Mouse (Mus musculus): ENCODE data around the gene Plxnb3. TPM values are rescaled to one million over a fixed set of nuclear protein-coding genes. Genes with fewer than 3 reads are reported as not detected.

Plxnb3 gene
- polyA plus RNA-seq, 1 experiment from 2014 or later, result 0.07 TPM

GRCm38 (mm10) chrX:73774168-73774760 lies 17.4 kb downstream of the Plxnb3 start, which contains the start of gene Srpk3:
Srpk3 (plus strand) TSS chrX:73774405.
- 63% methylated on average over 9 of the region's 9 CpGs for WGBS
- H3K36me3 ChIP-seq (ENCODE audit: control insufficient read depth, insufficient read depth, low read length), result no peaks in the 10 kb centered on the region; the same call in 1 of the 2 replicates
- H3K4me1 ChIP-seq (replicated peaks; ENCODE audit: control insufficient read depth, insufficient read depth, low read length), result no peaks in the 10 kb centered on the region
- no peaks in the 10 kb centered on the region for H3K27me3 ChIP-seq (ENCODE audit: control insufficient read depth, insufficient read depth, low read length)
- no peak within 1 kb of the TSS for H3K4me2 ChIP-seq (ENCODE audit: low read depth, low read length, severe bottlenecking)
- no peak within 1 kb of the TSS for H3K4me3 ChIP-seq (ENCODE audit: low read depth, low read length)
- no peak within 1 kb of the TSS for H3K27ac ChIP-seq (ENCODE audit: low read depth, low read length)
- ATAC-seq (replicated peaks; ENCODE audit: low FRiP score), result no peak
- H3K9ac ChIP-seq (ENCODE audit: low read length), result no peak within 1 kb of the TSS
- DNase-seq (ENCODE audit: low spot score), result no peak
- H3K9me3 ChIP-seq (ENCODE audit: control insufficient read depth, low read length), result no peaks in the 10 kb centered on the region

- ATAC-seq (replicated peaks; ENCODE audit: low FRiP score) (no peak), DNase-seq (ENCODE audit: low spot score) (no peak)
- 74% methylated on average over 10 of the region's 10 CpGs for WGBS
Observed at GRCm38 (mm10) chrX:73774802-73775483, 18.1 kb downstream of the Plxnb3 start.

GRCm38 (mm10) chrX:73782227-73782626 lies 25.3 kb downstream of the Plxnb3 start:
- H3K9me3 ChIP-seq (ENCODE audit: control insufficient read depth, low read length), result no peaks in the 10 kb centered on the region

More at GRCm38 (mm10) chrX:73774802-73775483, 18.1 kb downstream of the Plxnb3 start:
- Histone ChIP-seq H3K36me3 (ENCODE audit: control insufficient read depth, insufficient read depth, low read length) (no peaks in the 10 kb centered on the region; the same call in 1 of the 2 replicates), H3K9ac (ENCODE audit: low read length) (no peak overlapping the region), H3K4me1 (replicated peaks; ENCODE audit: control insufficient read depth, insufficient read depth, low read length) (no peaks in the 10 kb centered on the region), H3K4me3 (ENCODE audit: low read depth, low read length) (no peak overlapping the region), H3K4me2 (ENCODE audit: low read depth, low read length, severe bottlenecking) (no peak overlapping the region), H3K27ac (ENCODE audit: low read depth, low read length) (no peak overlapping the region), H3K27me3 (ENCODE audit: control insufficient read depth, insufficient read depth, low read length) (no peaks in the 10 kb centered on the region), H3K9me3 (ENCODE audit: control insufficient read depth, low read length) (no peaks in the 10 kb centered on the region)

GRCm38 (mm10) chrX:73785666-73786065 lies 28.8 kb downstream of the Plxnb3 start:
- Histone ChIP-seq H3K27me3 (ENCODE audit: control insufficient read depth, insufficient read depth, low read length) (no peaks in the 10 kb centered on the region), H3K4me3 (ENCODE audit: low read depth, low read length) (peak overlapping the region; percentile 50)
- ATAC-seq (replicated peaks; ENCODE audit: low FRiP score), result no peak

More at GRCm38 (mm10) chrX:73782227-73782626, 25.3 kb downstream of the Plxnb3 start:
- Histone ChIP-seq H3K4me3 (ENCODE audit: low read depth, low read length) (no peak overlapping the region), H3K9ac (ENCODE audit: low read length) (no peak overlapping the region), H3K27me3 (ENCODE audit: control insufficient read depth, insufficient read depth, low read length) (no peaks in the 10 kb centered on the region), H3K36me3 (ENCODE audit: control insufficient read depth, insufficient read depth, low read length) (no peaks in the 10 kb centered on the region; the same call in 1 of the 2 replicates), H3K27ac (ENCODE audit: low read depth, low read length) (no peak overlapping the region), H3K4me1 (replicated peaks; ENCODE audit: control insufficient read depth, insufficient read depth, low read length) (no peaks in the 10 kb centered on the region), H3K4me2 (ENCODE audit: low read depth, low read length, severe bottlenecking) (no peak overlapping the region)
- 93% methylated on average over 3 of the region's 3 CpGs for whole genome bisulfite sequencing
- ATAC-seq (replicated peaks; ENCODE audit: low FRiP score) (no peak), DNase-seq (ENCODE audit: low spot score) (peak; percentile 11)

GRCm38 (mm10) chrX:73786364-73787224 lies 29.7 kb downstream of the Plxnb3 start, which contains the start of the genes Idh3g and Ssr4:
Idh3g (minus strand) TSS chrX:73786897.
Ssr4 (plus strand) TSS chrX:73787028.
- H3K9me3 ChIP-seq (ENCODE audit: control insufficient read depth, low read length), result no peaks in the 10 kb centered on the region
- H3K27ac ChIP-seq (ENCODE audit: low read depth, low read length), result peak within 1 kb of the TSS; percentile 32; the same call in 1 of the 2 replicates
- no peaks in the 10 kb centered on the region for H3K36me3 ChIP-seq (ENCODE audit: control insufficient read depth, insufficient read depth, low read length)
- DNase-seq (ENCODE audit: low spot score), result peak; percentile 94
- ATAC-seq (replicated peaks; ENCODE audit: low FRiP score), result peak; percentile 98
- H3K4me1 ChIP-seq (replicated peaks; ENCODE audit: control insufficient read depth, insufficient read depth, low read length), result no peaks in the 10 kb centered on the region
- H3K27me3 ChIP-seq (ENCODE audit: control insufficient read depth, insufficient read depth, low read length), result no peaks in the 10 kb centered on the region
- H3K4me2 ChIP-seq (ENCODE audit: low read depth, low read length, severe bottlenecking), result peak within 1 kb of the TSS; percentile 50
- peak within 1 kb of the TSS; percentile 50 for H3K4me3 ChIP-seq (ENCODE audit: low read depth, low read length)
- H3K9ac ChIP-seq (ENCODE audit: low read length), result peak within 1 kb of the TSS; percentile 70
- 12% methylated on average over 46 of the region's 52 CpGs for WGBS

More at GRCm38 (mm10) chrX:73785666-73786065, 28.8 kb downstream of the Plxnb3 start:
- Histone ChIP-seq H3K4me2 (ENCODE audit: low read depth, low read length, severe bottlenecking) (peak overlapping the region; percentile 50), H3K9me3 (ENCODE audit: control insufficient read depth, low read length) (no peaks in the 10 kb centered on the region), H3K9ac (ENCODE audit: low read length) (peak overlapping the region; percentile 64), H3K36me3 (ENCODE audit: control insufficient read depth, insufficient read depth, low read length) (no peaks in the 10 kb centered on the region), H3K4me1 (replicated peaks; ENCODE audit: control insufficient read depth, insufficient read depth, low read length) (no peaks in the 10 kb centered on the region), H3K27ac (ENCODE audit: low read depth, low read length) (no peak overlapping the region)
- DNase-seq (ENCODE audit: low spot score), result no peak

- DNase-seq (ENCODE audit: low spot score) (no peak), ATAC-seq (replicated peaks; ENCODE audit: low FRiP score) (no peak)
- Histone ChIP-seq H3K4me2 (ENCODE audit: low read depth, low read length, severe bottlenecking) (peak overlapping the region; percentile 46), H3K9ac (ENCODE audit: low read length) (peak overlapping the region; percentile 70), H3K4me1 (replicated peaks; ENCODE audit: control insufficient read depth, insufficient read depth, low read length) (no peaks in the 10 kb centered on the region), H3K4me3 (ENCODE audit: low read depth, low read length) (peak overlapping the region; percentile 50), H3K27ac (ENCODE audit: low read depth, low read length) (no peak overlapping the region), H3K9me3 (ENCODE audit: control insufficient read depth, low read length) (no peaks in the 10 kb centered on the region), H3K27me3 (ENCODE audit: control insufficient read depth, insufficient read depth, low read length) (no peaks in the 10 kb centered on the region), H3K36me3 (ENCODE audit: control insufficient read depth, insufficient read depth, low read length) (no peaks in the 10 kb centered on the region)
- WGBS, result 20% methylated on average over 22 of the region's 22 CpGs
Observed at GRCm38 (mm10) chrX:73787225-73787558, 30.3 kb downstream of the Plxnb3 start.

GRCm38 (mm10) chrX:73788501-73788900 lies 31.6 kb downstream of the Plxnb3 start:
- Histone ChIP-seq H3K4me2 (ENCODE audit: low read depth, low read length, severe bottlenecking) (no peak overlapping the region; the same call in 1 of the 2 replicates), H3K27ac (ENCODE audit: low read depth, low read length) (no peak overlapping the region), H3K9me3 (ENCODE audit: control insufficient read depth, low read length) (no peaks in the 10 kb centered on the region), H3K27me3 (ENCODE audit: control insufficient read depth, insufficient read depth, low read length) (no peaks in the 10 kb centered on the region), H3K9ac (ENCODE audit: low read length) (no peak overlapping the region), H3K4me3 (ENCODE audit: low read depth, low read length) (no peak overlapping the region), H3K4me1 (replicated peaks; ENCODE audit: control insufficient read depth, insufficient read depth, low read length) (no peaks in the 10 kb centered on the region), H3K36me3 (ENCODE audit: control insufficient read depth, insufficient read depth, low read length) (no peaks in the 10 kb centered on the region)
- ATAC-seq (replicated peaks; ENCODE audit: low FRiP score) (no peak), DNase-seq (ENCODE audit: low spot score) (peak; percentile 32)
- WGBS, result 86% methylated on average over 1 of the region's 1 CpGs

- no peak overlapping the region for H3K27ac ChIP-seq (ENCODE audit: low read depth, low read length)
- H3K4me2 ChIP-seq (ENCODE audit: low read depth, low read length, severe bottlenecking), result no peak overlapping the region
- H3K4me3 ChIP-seq (ENCODE audit: low read depth, low read length), result no peak overlapping the region
- no peaks in the 10 kb centered on the region for H3K9me3 ChIP-seq (ENCODE audit: control insufficient read depth, low read length)
- no peaks in the 10 kb centered on the region for H3K36me3 ChIP-seq (ENCODE audit: control insufficient read depth, insufficient read depth, low read length)
- no peak overlapping the region for H3K9ac ChIP-seq (ENCODE audit: low read length)
- H3K27me3 ChIP-seq (ENCODE audit: control insufficient read depth, insufficient read depth, low read length), result no peaks in the 10 kb centered on the region
- DNase-seq (ENCODE audit: low spot score) (no peak), ATAC-seq (replicated peaks; ENCODE audit: low FRiP score) (no peak)
- H3K4me1 ChIP-seq (replicated peaks; ENCODE audit: control insufficient read depth, insufficient read depth, low read length), result no peaks in the 10 kb centered on the region
Observed at GRCm38 (mm10) chrX:73793039-73793438, 36.1 kb downstream of the Plxnb3 start.
